Mouse (Mus musculus) kidney, adult 2 months (tissue): ENCODE measurements at regions not wholly inside any gene's neighbourhood (a gene's known extent, or its start where the extent isn't known, plus 50 kb on each side); places are given as distances from the start of the nearest gene placed in this dataset.
"Not testable (repeated sequence)": the region's sequence is repeated elsewhere in the genome, so short reads cannot be mapped to it uniquely, and the experiment has no call there.

Experiments used
- CTCF ChIP-seq: fragments of 200-500 bp; conservative IDR thresholded peaks from 2 replicates; pipeline ENCODE4 v1.5.1; 2011; ENCODE audit warnings: low read depth, mild to moderate bottlenecking, control low read depth, low read length, moderate library complexity, mixed read lengths; ENCODE audit not compliant: insufficient read depth, insufficient read length
- POLR2A ChIP-seq: fragments of 200-500 bp; IDR thresholded peaks from one replicate; pipeline ENCODE4 v1.6.1; 2011; ENCODE audit warnings: low read depth, low read length, control low read depth

GRCm38 (mm10) chr15:90882349-90882748 is 167.4 kb downstream of the Kif21a start:
- TF ChIP-seq CTCF, POLR2A: not testable (repeated sequence)
